Mouse (Mus musculus): ENCODE data around the gene Ppp2r5e. TPM values are rescaled to one million over a fixed set of nuclear protein-coding genes. Genes with fewer than 3 reads are reported as not detected.

The Ppp2r5e gene
- polyA plus RNA-seq, 1 experiment from 2014 or later: 11.8 TPM

GRCm38 (mm10) chr12:75531895-75532294 is 64.2 kb downstream of the Ppp2r5e start:
- no peak overlapping the region for H3K4me3 ChIP-seq (replicated peaks)
- WGBS: 51% methylated on average over 2 of the region's 2 CpGs
- peak; percentile 42 for ATAC-seq
- H3K9me3 ChIP-seq: no peaks in the 10 kb centered on the region
- H3K4me2 ChIP-seq (replicated peaks): no peak overlapping the region
- H3K27ac ChIP-seq: no peak overlapping the region
- no peaks in the 10 kb centered on the region for H3K36me3 ChIP-seq
- H3K4me1 ChIP-seq (replicated peaks): peaks cover 5% of the 10 kb centered on the region; the same call in 1 of the 2 replicates
- no peak overlapping the region for H3K9ac ChIP-seq
- no peaks in the 10 kb centered on the region for H3K27me3 ChIP-seq (replicated peaks)

GRCm38 (mm10) chr12:75528857-75529808 is 66.9 kb downstream of the Ppp2r5e start:
- WGBS: 67% methylated on average over 7 of the region's 7 CpGs
- H3K4me2 ChIP-seq (replicated peaks): no peak overlapping the region
- no peak overlapping the region for H3K4me3 ChIP-seq (replicated peaks)
- H3K9ac ChIP-seq: no peak overlapping the region
- peaks cover 5% of the 10 kb centered on the region; the same call in 1 of the 2 replicates for H3K4me1 ChIP-seq (replicated peaks)
- H3K27me3 ChIP-seq (replicated peaks): no peaks in the 10 kb centered on the region
- H3K27ac ChIP-seq: no peak overlapping the region
- peak; percentile 67 for ATAC-seq
- no peaks in the 10 kb centered on the region for H3K9me3 ChIP-seq
- H3K36me3 ChIP-seq: no peaks in the 10 kb centered on the region

DNA sequence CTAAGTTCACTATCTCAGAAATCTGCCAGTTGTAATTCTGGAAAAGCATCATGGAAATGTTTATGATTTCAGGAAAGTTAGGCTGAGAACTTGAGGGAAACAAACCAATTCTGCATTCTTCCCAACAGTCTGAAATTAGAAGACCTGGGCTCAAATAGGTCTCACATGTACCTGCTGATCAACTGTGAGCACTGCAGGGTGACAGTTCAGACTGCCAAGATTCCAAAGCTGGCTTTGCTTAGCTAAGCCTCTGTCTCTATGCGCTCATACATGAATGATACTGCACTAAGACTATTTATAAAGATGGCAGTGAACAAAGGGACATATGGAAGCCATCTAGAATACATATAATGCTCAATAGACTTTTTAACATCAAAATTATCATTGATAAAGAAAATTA is 67.7 kb downstream of the Ppp2r5e start:
- WGBS: 91% methylated on average over 1 of the region's 1 CpGs
- H3K9me3 ChIP-seq: no peaks in the 10 kb centered on the region

DNA sequence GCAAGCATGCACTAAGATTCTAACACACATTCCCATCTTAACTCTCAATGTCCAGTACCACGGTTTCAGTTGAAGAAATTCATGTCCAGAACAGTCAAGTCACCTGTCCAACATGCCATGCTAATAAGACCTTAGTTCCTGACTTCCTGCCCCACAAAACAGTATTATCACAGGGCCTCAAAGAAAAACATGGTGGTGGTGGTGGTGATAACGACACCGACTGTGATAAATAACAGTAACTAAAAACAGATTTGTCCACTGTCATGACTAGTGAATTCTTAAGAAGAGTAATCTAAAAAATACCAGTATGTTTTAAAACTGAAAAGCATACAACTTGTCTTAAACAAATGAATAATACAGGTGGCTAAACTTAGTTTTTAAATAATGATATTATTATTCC is 71.8 kb downstream of the Ppp2r5e start:
- no peaks in the 10 kb centered on the region for H3K27me3 ChIP-seq (replicated peaks)
- peaks cover 2% of the 10 kb centered on the region for H3K4me1 ChIP-seq (replicated peaks)
- H3K27ac ChIP-seq: no peak overlapping the region
- H3K36me3 ChIP-seq: no peaks in the 10 kb centered on the region
- ATAC-seq: no peak
- no peaks in the 10 kb centered on the region for H3K9me3 ChIP-seq
- H3K4me2 ChIP-seq (replicated peaks): no peak overlapping the region
- no peak overlapping the region for H3K9ac ChIP-seq
- no peak overlapping the region for H3K4me3 ChIP-seq (replicated peaks)
- WGBS: 80% methylated on average over 3 of the region's 3 CpGs

More for the DNA sequence above, 67.7 kb downstream of the Ppp2r5e start:
- Histone ChIP-seq H3K27me3 (replicated peaks) (no peaks in the 10 kb centered on the region), H3K4me3 (replicated peaks) (no peak overlapping the region), H3K36me3 (no peaks in the 10 kb centered on the region), H3K9ac (no peak overlapping the region), H3K4me2 (replicated peaks) (no peak overlapping the region), H3K4me1 (replicated peaks) (peaks cover 5% of the 10 kb centered on the region; the same call in 1 of the 2 replicates), H3K27ac (no peak overlapping the region)
- ATAC-seq: no peak

- Histone ChIP-seq H3K9ac (no peak overlapping the region), H3K4me2 (replicated peaks) (no peak overlapping the region), H3K9me3 (no peaks in the 10 kb centered on the region), H3K4me1 (replicated peaks) (peaks cover 2% of the 10 kb centered on the region), H3K27ac (no peak overlapping the region), H3K4me3 (replicated peaks) (no peak overlapping the region), H3K36me3 (no peaks in the 10 kb centered on the region), H3K27me3 (replicated peaks) (no peaks in the 10 kb centered on the region)
- 84% methylated on average over 2 of the region's 2 CpGs for WGBS
- no peak for ATAC-seq
Observed at GRCm38 (mm10) chr12:75522931-75523330, 73.1 kb downstream of the Ppp2r5e start.

GRCm38 (mm10) chr12:75522360-75522759 is 73.7 kb downstream of the Ppp2r5e start:
- H3K27me3 ChIP-seq (replicated peaks): no peaks in the 10 kb centered on the region
- no peak for ATAC-seq
- H3K36me3 ChIP-seq: no peaks in the 10 kb centered on the region
- 87% methylated on average over 2 of the region's 2 CpGs for WGBS
- H3K27ac ChIP-seq: no peak overlapping the region
- H3K4me3 ChIP-seq (replicated peaks): no peak overlapping the region
- no peaks in the 10 kb centered on the region for H3K9me3 ChIP-seq
- H3K4me1 ChIP-seq (replicated peaks): peaks cover 2% of the 10 kb centered on the region
- no peak overlapping the region for H3K4me2 ChIP-seq (replicated peaks)
- no peak overlapping the region for H3K9ac ChIP-seq

GRCm38 (mm10) chr12:75520395-75520794 is 75.7 kb downstream of the Ppp2r5e start:
- Histone ChIP-seq H3K27ac (no peak overlapping the region), H3K9me3 (no peaks in the 10 kb centered on the region), H3K4me3 (replicated peaks) (no peak overlapping the region), H3K4me1 (replicated peaks) (peaks cover 3% of the 10 kb centered on the region), H3K27me3 (replicated peaks) (no peaks in the 10 kb centered on the region), H3K36me3 (no peaks in the 10 kb centered on the region), H3K4me2 (replicated peaks) (no peak overlapping the region), H3K9ac (no peak overlapping the region)
- ATAC-seq: no peak
- 68% methylated on average over 3 of the region's 3 CpGs for WGBS

GRCm38 (mm10) chr12:75519181-75519940 is 76.7 kb downstream of the Ppp2r5e start:
- WGBS: 93% methylated on average over 10 of the region's 10 CpGs
- H3K27ac ChIP-seq: no peak overlapping the region
- no peak for ATAC-seq
- no peaks in the 10 kb centered on the region for H3K36me3 ChIP-seq
- no peak overlapping the region for H3K4me2 ChIP-seq (replicated peaks)
- H3K9ac ChIP-seq: no peak overlapping the region
- no peak overlapping the region for H3K4me3 ChIP-seq (replicated peaks)
- no peaks in the 10 kb centered on the region for H3K27me3 ChIP-seq (replicated peaks)
- H3K9me3 ChIP-seq: no peaks in the 10 kb centered on the region
- peaks cover 5% of the 10 kb centered on the region for H3K4me1 ChIP-seq (replicated peaks)

DNA sequence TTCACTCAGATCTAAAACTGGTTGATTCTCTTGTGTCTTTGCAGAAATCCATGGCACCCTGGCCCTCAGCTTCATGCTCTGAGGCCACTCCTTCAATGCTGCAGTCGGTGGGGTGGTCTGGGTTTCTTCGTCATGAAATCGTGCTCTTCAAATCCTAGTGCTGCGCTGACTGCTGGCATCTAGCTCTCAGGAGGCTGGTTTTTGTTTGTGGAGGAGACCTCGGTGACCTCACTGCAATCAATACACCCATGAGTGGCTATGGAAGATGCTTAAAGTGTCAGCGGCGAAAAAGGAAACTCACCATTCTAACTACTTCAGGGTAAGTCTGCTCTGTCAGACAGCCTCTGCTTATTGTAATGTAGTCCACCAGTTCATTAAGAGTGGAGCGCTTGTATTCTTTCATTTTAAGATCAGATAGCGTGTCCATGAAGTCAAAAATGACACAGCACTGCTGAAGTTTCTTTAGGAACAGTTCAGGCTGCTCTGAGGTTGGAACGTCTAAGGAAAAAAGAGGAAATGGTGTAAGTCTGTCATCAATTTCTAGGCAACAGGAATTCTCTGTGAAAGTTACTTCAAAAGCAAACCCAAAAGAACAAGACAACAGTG is 80.6 kb downstream of the Ppp2r5e start:
- Histone ChIP-seq H3K4me1 (replicated peaks) (peaks cover 3% of the 10 kb centered on the region; the same call in 1 of the 2 replicates), H3K27me3 (replicated peaks) (no peaks in the 10 kb centered on the region), H3K36me3 (no peaks in the 10 kb centered on the region), H3K9me3 (no peaks in the 10 kb centered on the region), H3K27ac (no peak overlapping the region), H3K4me2 (replicated peaks) (no peak overlapping the region), H3K4me3 (replicated peaks) (no peak overlapping the region), H3K9ac (no peak overlapping the region)
- no peak for ATAC-seq
- 39% methylated on average over 10 of the region's 10 CpGs for WGBS

- H3K9ac ChIP-seq: no peak overlapping the region
- whole genome bisulfite sequencing: 88% methylated on average over 2 of the region's 2 CpGs
- H3K27ac ChIP-seq: no peak overlapping the region
Observed at GRCm38 (mm10) chr12:75511520-75511919, 84.5 kb downstream of the Ppp2r5e start.

DNA sequence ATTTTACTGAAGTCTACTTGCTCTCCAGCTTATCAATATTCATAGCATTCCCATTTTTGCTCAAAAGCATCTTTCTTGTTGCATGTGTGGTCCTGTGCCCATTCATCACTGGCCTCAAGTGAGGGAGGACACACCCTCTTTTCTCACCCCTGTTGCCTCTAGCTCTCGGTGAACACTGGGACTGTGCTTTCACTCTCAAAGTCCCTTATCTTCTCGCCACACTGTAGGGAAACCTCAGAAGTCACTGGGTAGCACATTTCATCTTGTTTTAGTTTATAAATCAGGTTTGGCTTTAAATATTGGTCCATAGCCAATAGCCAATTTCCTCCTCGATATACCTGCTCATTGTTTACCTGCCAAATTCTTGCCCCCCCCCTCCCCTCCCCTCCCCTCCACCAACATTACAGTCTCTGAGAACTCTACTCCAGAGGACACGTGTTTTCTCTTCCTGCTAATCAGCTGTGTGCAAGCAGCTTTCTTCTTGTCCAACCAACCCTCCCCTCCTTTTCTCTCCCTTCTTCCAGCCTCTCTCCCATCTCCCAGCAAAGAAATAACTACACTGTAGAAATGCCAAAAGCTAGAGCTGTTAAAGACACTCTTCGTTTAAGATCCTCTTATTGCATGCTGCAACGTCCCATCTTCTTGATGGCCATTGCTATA is 90.9 kb downstream of the Ppp2r5e start:
- Histone ChIP-seq H3K4me2 (replicated peaks) (no peak overlapping the region), H3K36me3 (no peaks in the 10 kb centered on the region), H3K27ac (no peak overlapping the region), H3K4me1 (replicated peaks) (no peaks in the 10 kb centered on the region), H3K9me3 (no peaks in the 10 kb centered on the region), H3K27me3 (replicated peaks) (no peaks in the 10 kb centered on the region), H3K4me3 (replicated peaks) (no peak overlapping the region), H3K9ac (no peak overlapping the region)
- WGBS: 66% methylated on average over 6 of the region's 6 CpGs
- no peak for ATAC-seq

More at GRCm38 (mm10) chr12:75511520-75511919, 84.5 kb downstream of the Ppp2r5e start:
- H3K4me1 ChIP-seq (replicated peaks): 0 out of 2 replicates have a peak, but pooled peaks cover 3% of the 10 kb centered on the region
- H3K27me3 ChIP-seq (replicated peaks): no peaks in the 10 kb centered on the region
- H3K36me3 ChIP-seq: no peaks in the 10 kb centered on the region
- no peaks in the 10 kb centered on the region for H3K9me3 ChIP-seq
- no peak overlapping the region for H3K4me2 ChIP-seq (replicated peaks)
- H3K4me3 ChIP-seq (replicated peaks): no peak overlapping the region
- ATAC-seq: no peak

DNA sequence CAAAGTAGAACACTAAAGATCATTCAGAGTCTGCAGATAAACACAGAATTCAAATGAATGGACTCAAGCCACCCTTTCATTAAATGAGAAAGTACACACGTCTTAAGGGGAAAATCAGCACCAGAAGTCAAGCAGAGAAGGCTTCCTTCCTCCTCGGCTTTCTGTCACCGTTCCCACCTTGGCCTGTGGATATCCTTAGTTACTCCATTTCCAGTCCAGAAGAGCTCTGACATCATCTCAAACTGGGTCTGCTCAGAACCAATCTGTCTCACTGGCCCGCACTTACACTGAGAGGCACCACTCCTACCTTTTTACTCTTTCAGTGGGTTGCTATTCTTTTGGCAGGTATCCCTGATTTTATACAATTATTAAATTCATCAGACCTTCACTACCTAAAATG is 93.4 kb downstream of the Ppp2r5e start:
- no peak overlapping the region for H3K4me2 ChIP-seq (replicated peaks)
- no peaks in the 10 kb centered on the region for H3K4me1 ChIP-seq (replicated peaks)
- no peak overlapping the region for H3K4me3 ChIP-seq (replicated peaks)
- no peak overlapping the region for H3K9ac ChIP-seq
- no peaks in the 10 kb centered on the region for H3K36me3 ChIP-seq
- no peak for ATAC-seq
- H3K27me3 ChIP-seq (replicated peaks): no peaks in the 10 kb centered on the region
- no peaks in the 10 kb centered on the region for H3K9me3 ChIP-seq
- 79% methylated on average over 4 of the region's 4 CpGs for WGBS
- H3K27ac ChIP-seq: no peak overlapping the region
